Mouse (Mus musculus) right cerebral cortex, postnatal 4 days (tissue): Measurements from ENCODE around the gene Saxo1.

Source experiments
- DNase-seq: peaks from one replicate; pipeline ENCODE4 v3.0.0-alpha.2; 2022

The Saxo1 gene

DNA sequence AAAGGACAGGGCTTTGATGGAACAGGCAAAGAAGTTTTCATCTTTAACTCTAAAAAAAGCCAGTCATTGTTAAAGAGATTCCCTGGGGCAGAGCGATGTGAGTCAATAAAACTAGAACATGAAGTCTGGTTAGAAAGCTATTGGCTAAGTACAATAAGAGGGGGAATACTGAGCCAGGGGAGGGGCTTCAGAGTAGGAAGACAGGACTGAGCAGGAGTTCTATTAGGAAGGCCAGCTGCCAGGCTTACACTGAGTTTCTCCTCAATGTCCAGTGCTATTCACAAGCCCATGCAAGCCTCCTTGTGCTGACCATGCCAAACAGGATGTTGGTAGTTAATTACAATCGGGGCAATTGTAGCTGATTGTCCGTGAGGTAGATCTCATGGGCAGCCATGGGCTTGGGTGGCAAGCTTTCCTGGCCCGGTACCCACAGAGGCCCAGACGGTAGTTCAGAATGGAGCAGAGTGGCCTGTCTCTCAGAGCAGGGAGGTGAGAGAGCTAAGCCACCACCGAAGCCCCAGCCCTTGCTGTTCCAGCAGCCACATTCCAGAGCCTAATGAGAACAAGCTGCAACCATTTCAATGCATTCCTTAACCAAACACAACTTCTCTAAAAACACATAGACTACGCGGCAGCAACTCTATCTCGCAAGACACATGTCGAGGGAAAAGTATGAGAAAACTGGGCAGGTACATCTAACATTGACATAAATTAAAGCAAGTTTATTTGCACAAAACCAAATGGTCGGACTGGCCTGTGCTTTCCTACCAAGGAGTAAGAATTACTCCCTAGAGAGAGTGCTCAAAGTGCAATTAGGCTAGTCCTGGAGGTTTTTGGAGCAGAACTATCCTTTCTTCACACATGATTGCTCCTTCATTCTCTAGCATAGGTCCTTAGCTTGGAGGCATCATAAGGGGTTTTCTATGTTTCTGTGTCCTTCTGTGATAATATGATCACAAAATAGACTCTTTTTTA is 30.7 kb downstream of the Saxo1 start:
- no peak for DNase-seq

DNA sequence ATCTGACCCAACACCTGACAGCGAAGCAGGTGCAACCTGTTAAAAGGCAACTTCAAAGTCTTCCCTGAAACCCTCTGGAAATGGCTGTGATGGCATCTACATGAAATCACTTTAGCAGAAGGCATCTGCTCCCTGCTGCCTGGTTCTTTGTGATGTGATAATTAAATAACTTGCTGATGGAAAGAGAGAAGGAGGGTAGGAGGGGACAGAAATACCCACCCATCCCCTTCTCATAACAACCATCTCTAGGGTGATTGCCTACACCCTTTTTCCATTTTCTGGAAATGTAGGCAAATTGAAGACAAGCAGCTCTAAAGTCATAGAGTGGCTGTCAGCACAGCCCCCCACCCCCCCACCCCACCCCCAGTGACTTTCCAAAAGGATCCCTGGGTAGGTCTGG is 33.6 kb downstream of the Saxo1 start:
- DNase-seq: no peak

DNA sequence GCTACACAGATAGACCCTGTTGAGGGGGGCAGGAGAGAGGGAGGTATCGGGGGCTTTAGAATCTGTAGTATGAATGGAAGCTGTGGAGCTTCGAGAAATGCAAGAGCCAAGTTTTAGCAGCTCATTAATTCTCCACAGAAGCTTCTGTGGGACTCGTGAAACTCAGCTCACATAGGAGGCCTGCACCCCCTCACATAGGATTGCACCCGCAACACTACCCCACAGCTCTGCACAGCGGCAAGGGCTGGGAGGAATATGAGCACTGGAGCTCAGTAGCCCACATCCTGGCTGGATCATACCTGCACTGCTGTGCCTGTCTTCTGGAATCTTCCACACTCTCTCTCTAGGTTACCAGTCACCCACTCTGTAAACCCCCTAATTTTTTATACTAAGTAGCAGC is 34.4 kb downstream of the Saxo1 start:
- no peak for DNase-seq

DNA sequence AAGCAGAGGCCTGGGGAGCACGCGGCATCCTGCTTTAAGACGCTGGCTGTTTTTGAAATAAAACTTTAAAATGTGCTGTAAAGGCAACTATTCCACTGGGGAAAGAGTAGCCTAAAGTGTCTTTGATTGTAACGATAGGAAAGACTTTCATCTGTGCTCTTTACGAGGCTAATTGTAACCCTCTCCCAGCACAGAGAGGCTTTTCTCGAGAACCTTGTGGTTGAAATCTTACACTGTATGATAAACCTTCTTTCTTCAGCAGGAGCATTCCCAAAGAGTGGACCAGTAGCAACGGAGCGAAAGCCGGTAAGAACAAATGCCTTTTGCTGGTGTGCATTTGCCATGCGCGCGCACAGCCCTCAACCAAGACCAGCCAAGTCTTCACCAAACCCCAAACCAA is 37.4 kb downstream of the Saxo1 start:
- no peak for DNase-seq

DNA sequence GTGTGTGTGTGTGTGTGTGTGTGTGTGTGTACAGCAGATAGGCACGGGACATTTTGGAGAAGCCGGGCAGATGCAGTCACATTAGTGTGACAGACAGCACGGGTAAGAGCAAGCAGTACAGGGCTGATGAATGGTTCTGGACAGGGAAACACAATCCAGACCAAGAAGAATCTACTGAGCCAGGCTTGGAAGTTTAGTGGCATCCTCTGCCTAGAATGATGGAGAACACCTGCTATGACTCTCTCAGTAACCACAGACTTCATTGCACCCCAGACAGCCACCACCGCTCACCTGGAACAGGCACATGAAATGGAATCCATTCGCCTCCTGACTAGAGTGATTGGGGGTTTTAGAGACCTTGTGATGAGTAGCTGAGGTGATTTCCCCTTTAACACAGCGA is 38.2 kb downstream of the Saxo1 start:
- no peak for DNase-seq

DNA sequence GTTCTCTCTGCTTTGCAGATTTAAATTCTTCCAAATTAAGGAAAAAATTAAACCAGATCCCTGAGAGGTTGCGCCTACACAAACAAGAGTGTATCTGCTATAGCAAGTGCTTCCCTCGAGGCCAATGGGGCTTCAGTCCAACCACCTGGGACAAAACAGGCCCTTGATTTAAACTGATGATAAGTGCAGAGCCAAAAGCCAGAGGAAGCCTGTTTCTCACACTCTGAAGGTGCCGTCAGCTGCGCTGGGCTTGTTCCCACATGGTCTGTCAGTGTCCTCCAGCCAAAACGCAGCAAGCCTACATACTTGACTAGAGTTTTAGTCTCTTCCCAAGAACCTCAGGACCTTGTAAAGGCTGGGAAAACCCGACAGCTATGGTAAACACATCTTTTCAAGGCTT is 53.5 kb downstream of the Saxo1 start:
- DNase-seq: no peak

DNA sequence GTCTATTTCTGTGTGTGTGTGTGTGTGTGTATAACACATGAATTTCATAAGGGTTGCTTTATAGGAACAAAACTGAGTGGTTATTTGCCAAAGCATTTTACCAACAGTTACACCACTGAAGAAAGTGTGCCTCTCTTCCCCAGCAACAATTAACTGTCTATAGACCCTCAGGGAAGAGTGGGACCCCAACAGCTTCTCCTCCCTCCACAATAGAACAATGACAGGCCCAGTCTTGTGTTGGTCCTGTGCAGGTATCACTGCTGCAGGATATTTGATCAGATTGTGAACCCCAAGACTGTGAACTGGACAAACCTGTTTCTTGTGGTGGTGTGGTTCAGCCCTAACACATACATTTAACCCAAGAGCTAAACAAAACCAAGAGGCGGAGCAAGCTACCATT is 58.6 kb downstream of the Saxo1 start:
- DNase-seq: no peak

DNA sequence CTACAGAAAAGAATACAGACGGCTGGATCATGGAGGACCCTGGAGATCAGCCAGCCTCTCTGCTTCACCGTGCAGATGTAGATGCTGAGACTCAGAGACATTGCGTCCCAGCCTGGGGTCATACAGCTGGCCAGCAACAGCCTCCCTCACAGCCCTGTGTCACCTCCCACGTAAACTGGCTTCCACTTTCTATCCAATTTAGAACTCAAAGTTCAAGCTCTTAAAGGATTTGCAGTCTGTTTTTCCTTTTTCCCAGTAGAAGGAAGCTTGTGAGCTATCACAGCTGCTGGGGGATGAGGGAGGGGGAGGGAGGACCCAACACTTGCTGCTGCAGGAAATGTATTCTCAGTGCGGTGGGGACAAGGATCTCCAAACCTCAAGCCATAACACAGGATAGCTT is 59.4 kb downstream of the Saxo1 start:
- no peak for DNase-seq

DNA sequence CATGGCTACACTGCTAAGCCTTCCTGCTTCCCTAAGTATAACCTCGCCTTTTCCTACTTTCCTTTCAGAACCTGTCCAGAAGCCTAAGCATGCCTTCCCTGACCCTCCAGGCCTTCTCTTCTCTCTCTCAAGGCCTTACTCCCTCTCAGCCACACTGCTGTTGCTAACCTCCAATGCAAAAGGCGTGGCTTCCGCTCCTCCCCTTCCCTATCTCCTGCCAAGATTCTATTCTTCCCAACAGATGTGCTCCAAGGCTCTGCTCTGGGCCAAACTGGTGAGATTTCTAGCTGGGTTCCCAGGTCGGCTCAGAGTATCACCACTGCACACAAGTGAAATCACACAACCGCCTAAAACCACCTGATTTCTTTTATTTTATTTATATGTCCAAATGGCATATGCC is 69.0 kb downstream of the Saxo1 start:
- no peak for DNase-seq

DNA sequence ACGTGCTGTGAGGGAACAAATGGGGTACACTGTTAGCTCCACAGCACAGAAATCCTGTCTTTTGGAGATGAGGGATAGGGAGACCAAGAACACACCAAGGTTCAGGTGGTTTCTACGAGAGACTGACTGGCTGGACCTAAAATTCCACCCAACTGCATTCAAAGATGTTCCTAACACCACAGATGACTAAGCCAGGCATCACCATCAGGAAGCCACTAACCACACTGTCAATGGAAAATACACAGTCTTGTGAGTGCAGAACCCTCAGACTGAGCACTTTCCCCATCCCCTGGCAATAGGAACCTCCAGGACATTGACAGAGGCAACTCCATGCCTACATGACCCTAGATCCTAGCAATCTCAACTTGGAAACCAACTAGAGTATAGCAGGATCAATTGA is 71.2 kb downstream of the Saxo1 start:
- no peak for DNase-seq

DNA sequence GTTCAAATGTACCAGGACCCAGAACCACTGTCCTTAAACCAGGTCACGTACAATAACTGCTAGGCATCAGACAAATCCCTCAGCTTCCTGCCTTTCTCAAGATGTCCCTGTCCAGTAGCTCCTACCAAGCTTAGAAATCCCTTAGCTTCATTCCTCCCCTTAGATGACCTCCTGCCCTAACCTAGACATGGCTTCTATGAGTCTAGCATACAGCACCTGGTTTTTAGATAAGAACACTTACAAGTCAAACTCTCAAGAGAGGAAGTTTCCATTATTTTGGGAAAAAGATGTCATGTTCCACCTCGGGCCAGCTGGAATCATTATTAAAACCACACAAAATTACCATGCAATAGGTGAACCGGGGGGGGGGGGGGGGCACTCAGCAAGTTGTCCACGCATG is 71.6 kb downstream of the Saxo1 start:
- DNase-seq: no peak

DNA sequence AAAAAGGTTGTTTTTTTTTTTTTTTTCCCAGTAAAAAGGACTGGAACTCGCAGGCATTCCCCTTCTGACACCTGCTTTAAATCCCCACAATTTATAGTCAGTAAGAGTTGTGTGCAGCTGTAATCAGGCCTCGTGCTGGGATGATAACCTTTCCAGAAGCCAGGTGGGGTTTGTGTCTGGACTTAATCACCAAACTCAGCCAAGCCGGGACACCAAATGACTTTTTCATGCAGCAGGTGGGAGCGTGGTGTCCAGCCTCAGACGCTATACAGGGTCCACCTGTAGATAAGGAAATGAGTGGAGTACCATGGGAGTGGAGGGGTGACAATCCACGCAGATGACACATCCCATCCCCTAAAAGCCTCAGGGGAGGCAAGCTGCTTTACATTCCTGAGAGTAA is 73.1 kb downstream of the Saxo1 start:
- no peak for DNase-seq

DNA sequence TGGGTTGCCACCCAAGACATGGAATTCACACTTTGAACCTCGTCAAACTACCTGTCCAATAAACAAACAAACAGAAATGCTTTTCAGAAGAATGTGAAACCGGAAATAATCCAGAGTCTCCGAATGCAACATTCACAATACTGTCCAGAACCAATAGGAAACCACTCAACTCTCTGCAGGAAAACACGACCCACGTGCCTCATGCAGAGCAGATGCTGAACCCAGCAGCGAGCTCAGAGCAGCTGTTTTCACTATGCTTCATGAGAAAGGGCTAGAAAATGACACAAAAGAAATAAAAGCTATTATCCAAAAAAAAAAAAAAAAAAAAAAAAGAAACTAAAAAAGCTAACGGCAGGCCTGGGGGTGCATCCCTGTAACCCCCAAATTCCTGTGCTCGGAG is 74.4 kb downstream of the Saxo1 start:
- no peak for DNase-seq

DNA sequence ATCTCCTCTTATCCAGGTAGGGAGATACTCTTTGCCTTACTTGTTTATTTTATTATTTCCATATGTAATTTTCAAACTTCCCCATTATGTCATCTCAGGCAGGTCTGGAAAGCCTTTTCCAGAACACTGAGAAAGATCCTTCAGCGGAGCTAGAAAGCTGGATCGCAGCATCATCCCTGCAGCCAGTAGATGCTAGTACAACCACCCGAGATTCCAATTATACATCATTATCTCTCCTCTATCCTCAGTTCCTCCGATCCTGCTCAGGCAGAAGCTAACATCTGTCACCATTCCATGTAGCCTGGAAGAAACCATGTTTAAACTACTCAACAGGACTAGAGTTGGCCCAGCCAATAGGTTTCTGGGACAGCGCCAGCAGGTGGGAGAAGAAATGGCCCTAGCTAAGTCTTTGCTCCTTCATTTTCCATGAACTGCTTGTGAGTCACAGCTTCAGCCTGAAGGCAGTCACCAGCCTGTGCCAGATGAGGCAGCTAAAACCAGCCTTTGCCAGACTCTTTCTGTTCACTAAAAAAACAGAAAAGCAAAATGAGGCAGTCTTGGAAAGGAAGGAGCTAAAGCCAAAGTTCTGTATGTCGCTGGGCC is 75.0 kb downstream of the Saxo1 start:
- DNase-seq: no peak

DNA sequence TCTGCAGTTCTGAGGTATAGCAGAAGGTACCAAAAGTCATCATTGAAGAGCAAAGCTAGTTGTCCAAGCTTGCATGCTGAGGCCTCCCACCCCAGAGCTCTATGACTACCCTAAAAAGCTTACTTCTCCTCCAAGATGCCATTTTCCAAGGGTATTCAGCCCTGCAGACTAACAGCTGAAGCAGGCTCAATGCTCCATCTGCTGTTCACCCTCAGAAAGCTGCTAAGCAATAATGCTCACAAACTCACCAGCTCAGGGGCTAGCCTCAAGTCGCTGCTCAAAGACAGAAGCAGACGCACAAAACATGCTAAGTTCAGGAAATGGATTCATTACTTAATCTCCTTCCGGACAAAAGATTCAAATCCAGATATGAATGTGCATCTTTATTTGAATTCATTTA is 77.2 kb downstream of the Saxo1 start:
- no peak for DNase-seq

DNA sequence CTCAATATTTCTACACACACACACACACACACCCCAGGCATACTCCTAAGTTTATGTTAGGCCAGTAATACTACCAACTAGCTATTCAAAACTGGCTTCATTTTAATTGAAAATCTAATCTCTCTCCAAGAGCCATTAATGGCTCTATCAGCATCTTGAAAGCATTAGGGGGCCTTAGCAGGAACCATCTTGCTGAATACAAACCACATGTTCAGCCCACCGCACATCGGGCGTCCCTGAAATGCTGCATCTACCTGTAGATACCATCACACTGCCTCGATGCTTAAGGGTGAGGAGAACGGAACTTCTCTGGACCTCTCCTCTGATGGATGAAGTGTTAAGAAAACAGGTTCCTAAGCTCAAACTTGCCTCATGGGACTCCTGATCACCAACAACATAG is 93.3 kb downstream of the Saxo1 start:
- DNase-seq: no peak

DNA sequence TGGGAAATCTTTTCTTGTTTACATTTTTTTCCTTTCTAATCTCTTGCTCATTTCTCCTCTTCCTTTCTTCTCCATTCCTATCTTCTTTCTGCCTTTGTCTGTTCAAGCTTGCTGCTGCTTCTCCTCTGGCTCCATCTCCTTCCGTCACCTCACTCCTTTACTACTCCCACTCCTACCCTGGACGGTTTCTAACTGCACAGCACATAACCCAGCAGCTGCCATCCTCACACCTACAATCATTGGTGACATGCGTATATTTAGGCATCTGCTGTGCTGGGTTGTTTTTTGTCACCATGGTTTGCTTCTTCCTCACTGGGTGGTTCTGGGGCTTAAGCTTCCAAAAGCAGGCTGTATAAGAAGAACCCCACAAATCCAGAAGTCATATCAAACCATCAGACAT is 107.7 kb downstream of the Saxo1 start:
- DNase-seq: no peak

DNA sequence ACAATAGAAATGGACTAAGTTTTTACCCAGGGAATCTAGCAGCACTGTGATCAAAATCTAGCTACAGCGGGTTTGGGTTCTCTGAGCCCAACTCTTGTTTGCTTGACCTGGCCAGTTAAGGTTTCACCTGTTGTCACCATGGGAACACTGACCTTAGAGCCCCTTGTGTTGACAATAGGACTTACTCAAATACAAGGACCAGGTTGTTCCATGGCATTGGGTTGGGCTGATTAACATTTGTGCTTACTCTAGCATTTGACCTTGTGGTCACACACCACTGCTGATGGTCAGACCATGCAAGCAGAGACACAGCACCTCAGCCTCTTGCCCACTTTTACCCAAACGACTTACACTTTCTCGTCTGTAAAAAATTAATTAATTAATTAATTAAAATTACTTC is 121.8 kb downstream of the Saxo1 start:
- DNase-seq: no peak

DNA sequence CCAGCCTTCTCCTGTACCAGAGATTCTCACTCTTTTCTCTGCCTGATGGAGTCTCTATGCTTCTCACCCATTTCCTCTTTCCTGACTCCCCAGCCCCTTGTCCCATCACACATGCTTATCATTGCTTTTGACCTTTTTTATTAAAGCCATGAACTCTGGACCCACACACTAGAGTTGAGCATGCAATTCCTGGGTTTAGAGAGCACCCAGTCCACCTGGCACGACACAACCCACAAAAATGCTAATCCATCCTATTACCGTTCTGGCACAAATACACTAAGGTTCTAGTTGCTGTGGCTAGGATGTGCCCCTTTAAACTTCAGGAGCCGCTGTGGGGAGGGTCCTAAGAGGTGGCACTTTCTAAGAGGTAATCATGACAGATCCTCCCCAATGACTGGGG is 122.5 kb downstream of the Saxo1 start:
- DNase-seq: no peak

DNA sequence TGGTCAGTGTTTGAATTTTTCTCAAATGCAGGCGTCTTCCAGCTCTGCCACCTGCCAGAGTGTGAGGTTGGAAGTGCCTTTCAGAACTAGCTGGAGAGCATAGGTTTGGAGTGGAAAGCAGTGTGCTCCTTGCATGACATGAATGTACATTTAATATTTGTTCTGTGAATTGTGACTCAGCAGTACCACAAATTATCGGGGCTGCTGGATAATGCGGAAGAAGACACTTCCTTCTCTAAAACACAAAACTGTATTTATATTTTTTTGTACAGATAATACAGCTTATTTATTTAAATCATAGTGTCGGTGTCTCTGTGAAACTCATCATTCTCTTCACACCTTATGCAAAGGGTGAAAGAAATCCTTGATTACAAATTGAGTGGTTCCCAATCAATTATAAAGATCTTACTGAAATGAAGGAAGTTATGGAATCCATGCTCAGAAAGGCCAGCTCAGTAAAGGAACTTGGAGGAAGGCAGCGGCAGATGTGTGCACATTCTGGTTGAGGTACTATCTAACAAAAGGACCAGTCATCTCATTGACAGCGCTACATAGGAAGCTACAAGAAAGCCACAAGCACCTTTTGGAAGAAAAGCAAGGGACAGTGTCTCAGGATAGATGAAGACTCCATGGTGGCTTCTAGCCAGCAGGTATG is 129.9 kb downstream of the Saxo1 start:
- DNase-seq: no peak

DNA sequence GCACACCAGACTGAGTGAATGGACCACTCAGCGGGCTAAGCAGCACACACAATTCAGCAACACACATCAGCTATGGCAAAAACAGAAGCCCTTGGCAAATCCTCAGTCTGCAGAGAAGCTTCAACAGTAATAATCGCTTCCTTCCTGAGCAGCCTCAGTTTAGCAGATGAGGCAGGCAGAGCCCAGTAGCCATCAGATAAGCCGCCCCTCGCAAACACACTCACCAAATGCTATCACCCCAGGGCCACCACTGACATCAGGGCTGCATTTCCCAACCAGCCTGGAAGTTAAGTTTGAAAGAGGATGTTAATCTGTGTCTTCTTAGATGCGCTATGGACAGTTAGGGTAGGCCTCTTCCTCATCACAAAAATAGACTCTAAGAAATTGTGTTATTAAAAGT is 130.8 kb downstream of the Saxo1 start:
- DNase-seq: no peak

DNA sequence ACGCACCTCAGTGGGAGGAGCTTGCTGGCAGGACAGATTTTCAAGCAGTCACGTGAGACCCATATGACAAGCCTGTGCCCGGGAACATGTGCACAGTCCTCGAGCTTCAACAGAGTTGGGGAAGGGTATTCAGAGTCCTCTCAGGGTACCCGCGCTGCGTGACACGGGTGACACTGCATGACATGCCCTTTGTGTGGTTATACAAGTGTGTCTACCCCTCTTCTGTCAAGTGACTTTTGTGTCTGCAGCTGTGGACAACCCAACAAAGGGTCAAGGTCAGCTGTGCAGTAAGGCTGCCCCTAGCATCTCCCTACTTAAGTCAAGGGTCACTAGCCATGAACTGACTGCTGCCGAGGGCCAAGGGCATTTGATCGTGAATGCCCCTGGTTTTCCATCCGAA is 131.6 kb downstream of the Saxo1 start:
- no peak for DNase-seq

DNA sequence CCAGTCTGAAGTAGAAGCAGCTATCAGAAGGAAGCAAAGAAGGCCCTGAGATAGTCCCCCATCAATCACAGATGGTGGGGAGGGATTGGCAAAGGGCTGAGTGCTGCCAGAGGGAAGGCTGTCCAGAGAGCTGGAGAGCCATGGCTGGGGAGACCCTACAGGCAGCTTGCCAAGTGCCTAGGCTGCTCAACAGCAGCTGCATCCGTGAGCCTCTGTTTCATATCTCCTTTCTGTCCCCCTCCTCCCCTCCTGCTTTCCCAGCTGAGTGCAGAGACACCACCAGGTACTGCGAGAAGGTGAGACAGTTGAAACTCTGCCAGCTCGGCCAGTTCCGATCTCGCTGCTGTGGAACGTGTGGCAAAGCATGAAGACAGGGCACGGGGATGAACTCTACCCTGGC is 132.5 kb downstream of the Saxo1 start:
- DNase-seq: no peak

DNA sequence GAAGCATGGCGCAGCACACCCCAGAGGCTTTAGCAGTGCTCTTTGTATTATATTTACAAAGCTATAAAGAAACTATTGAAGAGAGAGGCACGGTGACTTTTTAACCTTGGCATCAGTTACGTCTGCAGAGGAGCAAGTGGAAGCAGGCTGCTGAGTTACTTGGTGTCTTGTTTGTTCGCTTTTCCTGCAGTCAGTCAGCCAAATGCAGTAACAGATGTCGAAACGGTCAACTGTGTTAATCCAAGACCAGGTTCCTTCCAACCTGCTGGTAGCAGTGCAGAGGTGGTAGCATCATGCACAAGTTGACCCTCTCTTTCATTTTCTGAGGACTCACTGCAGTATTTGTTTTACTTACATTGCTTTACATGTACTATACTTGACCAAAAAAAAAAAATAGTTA is 135.5 kb downstream of the Saxo1 start:
- no peak for DNase-seq
